Mouse (Mus musculus) cerebellum, adult 9-10 months (tissue): ENCODE data around the gene C9.

ENCODE experiments used
- DNase-seq: peaks from one replicate; pipeline ENCODE4 v3.0.0; 2022

Gene C9

GRCm38 (mm10) chr15:6492386-6492785 lies 47.3 kb downstream of the C9 start:
- no peak for DNase-seq

GRCm38 (mm10) chr15:6498396-6499070 lies 53.4 kb downstream of the C9 start:
- DNase-seq = no peak

DNA sequence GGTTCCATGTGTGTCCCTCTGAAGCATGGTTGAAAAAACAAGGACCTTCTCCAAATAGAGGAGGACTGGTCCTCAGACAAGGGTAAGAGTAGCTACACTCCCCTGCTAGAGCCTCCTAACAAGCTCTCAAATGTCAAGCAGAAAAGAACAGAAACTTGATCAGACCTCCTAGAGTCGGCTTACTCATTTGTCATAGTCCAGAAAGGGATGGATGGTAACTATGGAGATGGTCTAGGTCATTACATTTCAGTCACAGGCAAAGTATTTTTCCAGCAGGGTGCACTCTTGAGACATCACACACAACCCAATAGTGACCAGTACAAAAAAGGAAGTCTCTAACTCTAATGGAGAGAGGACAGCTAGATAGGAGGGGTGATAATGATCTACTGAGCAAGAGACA lies 55.7 kb downstream of the C9 start:
- no peak for DNase-seq

DNA sequence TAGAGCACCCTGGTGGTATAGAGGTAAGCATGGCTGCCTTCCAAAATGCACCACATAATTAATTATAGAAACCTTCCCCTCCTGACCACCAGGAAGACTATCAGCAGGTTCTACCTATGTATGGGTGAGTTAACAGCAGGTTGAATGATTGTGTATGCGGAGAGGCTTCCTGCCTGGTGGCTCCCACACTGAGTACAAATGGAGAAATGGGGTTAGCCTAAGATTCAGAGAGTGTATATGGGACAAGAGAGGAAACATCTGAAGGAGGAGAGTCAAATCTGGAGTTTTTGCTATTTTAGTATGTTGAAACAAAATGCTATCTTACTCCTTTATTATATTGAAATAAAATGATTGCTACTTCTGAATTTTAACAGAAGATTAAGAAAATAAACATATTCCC lies 72.4 kb downstream of the C9 start:
- no peak for DNase-seq

DNA sequence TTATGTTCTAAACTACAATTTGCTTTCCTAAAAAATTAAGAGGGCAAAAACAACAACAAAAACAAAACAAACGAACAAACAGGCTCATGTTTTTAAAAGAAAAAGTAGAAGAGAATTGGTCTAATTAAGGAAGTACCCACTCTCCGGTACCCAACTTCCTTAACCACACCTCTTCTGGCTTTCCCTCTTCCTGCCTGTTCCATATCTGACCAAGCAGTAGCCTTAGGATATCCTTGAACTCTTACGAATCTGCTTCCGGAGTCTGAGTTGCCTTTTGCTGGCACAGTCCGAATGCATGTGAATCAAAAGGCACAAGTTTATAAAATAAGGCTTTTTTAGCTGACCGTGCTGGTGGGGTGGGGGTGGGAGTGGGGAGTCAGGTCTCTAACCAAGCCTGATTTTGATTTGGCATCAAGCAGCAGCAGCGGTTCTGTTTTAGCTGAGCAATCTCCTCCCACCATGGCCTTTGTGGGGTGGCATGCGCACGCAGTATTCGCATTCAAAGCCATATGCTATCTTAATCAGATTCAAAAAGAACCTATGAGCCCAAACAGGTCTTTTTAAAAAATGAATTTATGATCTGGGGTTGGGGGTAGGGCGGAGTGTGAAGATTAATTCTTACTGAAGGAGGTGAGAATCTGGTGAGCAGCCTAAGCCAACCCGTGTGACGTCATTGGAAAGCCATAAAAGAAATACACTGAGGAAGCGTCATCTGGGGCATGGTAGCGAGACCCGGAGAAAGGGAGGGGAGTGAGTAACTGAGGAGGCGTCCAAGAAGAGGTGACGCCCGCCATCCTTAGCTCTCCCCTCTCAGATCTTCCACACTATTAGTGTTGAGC lies 74.5 kb downstream of the C9 start:
- no peak for DNase-seq

- no peak for DNase-seq
Measured at GRCm38 (mm10) chr15:6520505-6521155, 75.5 kb downstream of the C9 start.

- no peak for DNase-seq
Measured at GRCm38 (mm10) chr15:6522653-6523167, 77.6 kb downstream of the C9 start, which contains the start of gene Fyb. Fyb (plus strand) TSS chr15:6522853.

GRCm38 (mm10) chr15:6524801-6525200 lies 79.7 kb downstream of the C9 start:
- DNase-seq = no peak

DNA sequence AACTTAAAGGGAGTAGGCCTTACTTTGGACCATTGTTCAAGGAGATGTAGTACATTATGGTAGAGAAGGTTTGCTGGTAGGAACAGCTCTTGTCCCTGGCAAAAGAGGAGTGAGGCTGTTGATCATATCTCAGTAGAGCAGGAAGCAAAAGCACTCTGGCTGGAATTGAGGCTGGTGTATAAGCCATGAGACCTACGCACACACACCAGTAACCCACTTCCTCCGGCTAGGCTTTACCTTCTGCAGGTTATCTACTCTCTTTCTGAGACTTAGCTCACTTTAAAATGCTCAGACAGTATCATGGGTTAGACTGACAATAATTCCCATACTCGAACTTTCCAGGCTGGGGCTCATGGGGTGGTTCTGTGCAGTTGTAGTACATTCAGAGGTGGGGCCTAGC lies 80.3 kb downstream of the C9 start:
- no peak for DNase-seq

DNA sequence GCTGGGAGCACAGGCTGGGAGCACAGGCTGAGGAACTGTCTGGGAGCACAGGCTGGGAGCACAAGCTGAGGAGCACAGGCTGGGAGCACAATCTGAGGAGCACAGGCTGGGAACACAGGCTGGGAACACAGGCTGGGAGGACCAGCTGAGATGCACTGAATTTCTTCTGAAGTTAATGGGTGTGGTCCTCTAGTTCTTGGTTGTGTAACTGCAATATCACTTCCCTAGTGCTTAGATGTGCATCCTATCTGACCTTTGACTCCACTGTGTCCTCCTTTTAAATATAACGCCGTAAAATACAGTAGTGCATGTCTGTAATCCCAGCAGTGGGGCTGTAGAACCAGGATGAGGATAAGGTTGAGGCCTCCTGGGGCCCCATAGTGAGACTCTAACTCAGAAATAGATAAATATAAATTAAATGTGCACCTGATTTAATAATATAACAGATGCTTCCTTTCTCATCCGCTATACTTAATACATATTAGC lies 88.8 kb downstream of the C9 start:
- DNase-seq = no peak

GRCm38 (mm10) chr15:6534592-6534991 lies 89.5 kb downstream of the C9 start:
- no peak for DNase-seq

DNA sequence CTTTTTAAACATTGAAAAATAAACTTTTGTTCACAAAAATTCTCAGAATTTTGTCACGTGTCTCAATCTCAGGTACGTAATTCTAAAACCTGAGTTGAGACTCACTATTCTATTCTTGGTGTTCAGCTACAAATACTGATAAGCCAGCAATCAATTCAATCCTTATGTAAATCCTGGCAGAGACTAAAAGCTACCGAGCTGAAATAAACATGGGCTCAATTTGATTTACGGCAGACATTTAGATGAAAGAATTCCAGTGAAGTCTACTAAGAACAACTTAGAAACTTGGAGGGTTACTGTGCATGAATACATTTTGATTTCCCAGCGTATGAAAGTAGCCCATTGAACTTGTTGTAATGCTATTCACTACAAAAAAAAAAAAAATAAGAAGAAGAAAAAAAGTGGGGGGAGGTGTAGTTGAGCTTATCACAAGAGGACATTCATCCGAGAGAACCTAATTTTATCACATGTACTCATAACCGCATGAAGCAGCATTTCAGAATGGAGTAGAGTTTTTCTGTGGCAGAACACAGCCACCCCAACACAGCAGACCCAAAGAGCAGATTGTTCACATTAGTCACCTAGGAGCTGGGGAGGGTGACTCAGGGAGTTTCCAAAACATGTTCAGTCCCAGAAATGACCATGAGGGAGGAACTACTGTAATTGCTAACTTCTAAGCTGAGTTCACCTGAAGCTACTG lies 94.7 kb downstream of the C9 start:
- no peak for DNase-seq
